Mouse (Mus musculus): ENCODE data around the gene 1700080O16Rik.

The 1700080O16Rik gene

DNA sequence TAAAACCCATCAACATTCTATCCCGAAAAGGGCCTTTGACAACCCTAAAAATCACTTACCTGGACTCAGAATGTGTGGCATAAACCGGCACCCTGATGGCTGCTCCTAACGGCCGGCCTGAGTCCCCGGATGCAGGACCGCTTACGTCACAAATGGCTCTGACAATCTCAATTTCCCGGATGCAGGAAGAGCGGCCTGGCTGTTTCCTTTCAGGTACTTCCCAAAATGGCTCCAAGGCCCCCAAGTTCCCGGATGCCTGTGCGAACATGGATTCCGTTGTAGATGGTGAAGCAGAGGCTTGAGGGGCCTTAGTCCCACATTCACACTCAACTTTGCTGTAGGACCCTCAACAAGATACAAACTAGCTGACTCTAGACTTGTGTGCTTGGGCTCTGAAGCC lies at the start of gene 1700080O16Rik:
TSS of gene 1700080O16Rik (minus strand) at position 101 of the 400 bp plus-strand sequence.
- no peak for DNase-seq

DNA sequence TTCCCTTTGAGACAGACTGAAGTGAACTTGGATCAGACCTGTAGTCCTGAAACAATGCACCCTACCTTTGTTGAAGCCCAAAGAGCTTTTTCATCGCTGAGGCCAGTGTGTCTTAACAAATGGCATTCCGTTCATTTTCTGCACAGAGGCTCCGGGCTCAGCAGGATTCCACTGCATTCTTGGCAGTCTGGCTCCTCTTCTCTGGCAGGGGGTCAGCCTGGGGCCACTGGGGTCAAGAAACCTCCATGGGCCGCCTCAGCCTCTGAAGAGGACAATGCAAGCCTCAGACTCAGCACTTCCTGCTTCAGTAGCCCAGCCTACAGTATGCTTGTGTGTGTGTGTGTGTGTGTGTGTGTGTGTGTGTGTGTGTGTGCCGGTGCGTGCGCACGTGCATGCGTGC lies 45.1 kb upstream of the 1700080O16Rik start:
- no peak for DNase-seq

DNA sequence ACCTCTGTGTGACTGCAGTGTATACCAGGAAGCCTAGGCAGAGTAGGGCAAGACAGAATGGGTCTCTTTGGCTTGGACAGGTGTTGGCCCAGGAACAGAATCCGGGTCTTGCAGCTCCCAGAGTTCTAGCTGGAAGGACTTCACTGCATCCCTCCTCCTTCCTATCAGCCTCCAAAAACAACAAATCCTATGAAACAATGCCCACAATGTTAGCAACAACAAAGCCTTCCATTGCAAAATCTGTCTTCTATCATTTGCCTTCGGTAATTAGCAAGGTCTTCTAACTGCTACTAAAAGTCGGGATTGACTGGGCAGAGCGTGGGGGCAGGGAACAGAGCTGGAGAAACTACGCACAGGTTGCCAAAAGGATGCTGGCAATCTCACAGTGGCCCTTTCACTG lies 27.5 kb upstream of the 1700080O16Rik start:
- no peak for DNase-seq

DNA sequence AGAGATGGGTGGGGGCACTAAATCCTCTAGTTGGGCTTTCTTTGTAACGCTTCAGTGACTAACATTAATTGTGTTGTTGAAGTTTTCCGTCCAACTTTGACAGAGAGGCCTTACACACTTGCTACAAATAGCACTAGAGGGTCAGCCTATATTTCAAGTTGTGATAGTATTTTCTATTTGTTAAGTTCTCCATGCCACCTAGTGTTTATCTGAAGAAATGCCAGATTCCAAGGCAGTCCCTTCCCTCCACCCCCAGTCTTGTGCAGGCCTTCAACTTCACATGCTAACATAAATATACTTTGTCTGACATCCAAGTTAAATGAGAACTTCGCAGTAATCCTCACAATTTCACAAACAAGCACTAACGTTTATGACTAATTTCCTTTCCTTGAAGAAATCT lies 26.9 kb upstream of the 1700080O16Rik start:
- no peak for DNase-seq

DNA sequence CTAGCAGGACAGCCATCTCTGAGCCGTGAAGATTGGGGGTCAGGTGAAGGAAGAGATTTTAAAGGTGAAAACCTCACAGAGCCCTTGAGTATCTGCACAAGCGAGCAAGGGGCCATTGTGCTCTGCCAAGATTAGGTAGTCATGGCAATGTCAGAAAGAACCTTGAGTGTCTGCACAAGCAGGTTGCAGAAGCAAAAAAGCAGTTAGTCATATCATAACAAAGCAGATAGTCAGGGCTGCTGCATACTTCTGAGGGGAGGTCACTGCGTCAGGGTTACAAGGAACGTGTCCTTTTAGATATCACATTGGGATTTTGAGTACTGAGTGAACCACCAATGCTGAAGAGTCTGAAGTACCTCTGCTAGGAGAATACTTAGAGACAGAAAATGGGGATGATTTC lies 3.8 kb upstream of the 1700080O16Rik start:
- DNase-seq: no peak

DNA sequence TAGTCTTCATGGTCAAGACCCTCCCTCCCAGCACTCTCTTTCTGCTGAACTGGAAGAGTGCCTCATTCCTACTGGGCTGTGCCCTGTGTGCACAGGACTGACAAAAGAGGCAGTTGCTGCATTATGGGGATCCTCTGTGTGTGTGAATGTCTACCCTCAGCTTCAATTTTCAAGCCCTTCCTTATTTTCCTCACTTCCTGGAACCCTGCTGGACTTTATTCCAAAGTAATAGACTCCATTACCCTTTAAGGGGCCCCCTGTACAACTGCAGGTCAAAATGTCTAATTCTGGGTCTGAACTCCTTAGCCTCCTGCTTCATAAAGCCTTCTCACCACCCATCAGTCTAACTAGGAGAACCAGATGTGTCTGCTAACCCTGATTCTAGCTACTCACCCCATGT lies 2.0 kb upstream of the 1700080O16Rik start:
- no peak for DNase-seq

DNA sequence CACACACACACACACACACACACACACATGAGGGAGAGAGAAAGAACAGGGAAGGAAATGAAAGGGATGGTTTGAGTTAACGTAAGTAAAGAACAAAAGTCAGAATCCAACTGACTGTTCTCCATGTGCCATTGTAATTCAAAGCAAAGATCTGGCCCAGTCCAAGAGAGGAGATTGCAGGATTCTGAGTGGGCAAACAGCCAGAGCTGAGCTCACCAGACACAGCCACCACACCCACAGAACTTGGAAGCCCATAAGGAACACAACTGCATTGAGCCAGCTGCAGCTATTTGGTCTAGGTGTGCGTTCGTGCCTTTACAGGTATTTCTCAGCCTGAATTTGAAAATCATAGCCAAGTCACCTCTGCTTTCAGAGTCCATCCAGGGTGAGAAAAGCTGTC lies 24.5 kb downstream of the 1700080O16Rik start:
- DNase-seq: no peak

DNA sequence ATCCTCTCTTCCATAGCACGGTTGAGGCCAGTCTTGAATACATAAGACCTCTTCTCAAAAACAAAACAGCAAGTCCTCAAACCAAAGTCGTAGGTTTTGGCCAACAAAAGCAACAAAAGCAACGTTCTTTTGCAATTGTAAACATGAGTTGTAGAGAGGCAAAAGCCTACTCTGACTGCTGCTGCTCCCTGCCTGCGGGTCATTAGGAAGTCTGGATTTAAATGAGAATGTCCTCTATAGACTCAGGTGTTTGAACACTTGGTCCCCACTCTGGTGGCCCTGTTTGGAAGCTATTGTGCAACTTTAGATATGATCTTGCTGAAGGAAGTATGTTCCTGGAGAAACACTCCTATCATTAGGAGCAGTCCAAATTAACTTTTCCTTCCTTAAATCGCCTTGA lies 34.5 kb downstream of the 1700080O16Rik start:
- DNase-seq: no peak

DNA sequence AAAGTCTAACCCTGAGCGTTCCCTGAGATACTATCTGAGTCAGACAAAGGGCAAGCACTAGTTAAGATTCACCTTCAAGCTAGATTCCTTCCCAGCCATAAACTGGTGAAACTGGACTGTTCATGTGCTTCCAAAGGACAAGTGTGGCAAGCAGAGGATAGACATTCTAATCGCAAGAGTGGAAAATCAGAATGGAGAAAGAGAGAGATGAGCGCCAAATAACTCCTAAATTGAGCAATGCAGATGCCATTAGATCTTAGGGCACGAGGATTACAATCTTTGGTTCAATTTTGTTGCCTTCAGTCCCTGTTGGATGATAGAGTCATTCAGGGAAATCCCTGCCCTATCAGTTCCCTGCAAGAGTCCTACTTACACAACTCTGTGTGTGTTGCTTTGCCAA lies 53.5 kb downstream of the 1700080O16Rik start:
- DNase-seq: no peak
